Mouse (Mus musculus) liver, embryonic 14.5 days (tissue): Measurements from ENCODE around the gene Lingo1. TPM values are rescaled to one million over a fixed set of nuclear protein-coding genes. Genes with fewer than 3 reads are reported as not detected.

Experiments used
- ATAC-seq: fragments of 200-750 bp; cut with Nextera tagmentation; 2 replicates; pipeline ENCODE4 v1.8.0; 2017; ENCODE audit warnings: moderate number of reproducible peaks, mild to moderate bottlenecking, moderate library complexity; ENCODE audit not compliant: insufficient read depth
- DNase-seq, 3 experiments: peaks; one replicate each; pipeline ENCODE4 v3.0.0-alpha.2; 2012 to 2013; ENCODE audit warnings: low read depth in 3 of 3, low spot score in 3 of 3
- H3K27ac ChIP-seq: fragments of 300-500 bp; sonication (generic); 2 replicates; pipeline ENCODE4 v1.5.1; 2014; ENCODE audit warnings: moderate library complexity, mild to moderate bottlenecking, control low read depth, inconsistent platforms
- H3K27me3 ChIP-seq: fragments of 300-500 bp; sonication (generic); 2 replicates; pipeline ENCODE4 v1.6.1; 2014; ENCODE audit warnings: mild to moderate bottlenecking, low read length, moderate library complexity; ENCODE audit not compliant: control insufficient read depth, insufficient read depth
- H3K36me3 ChIP-seq: fragments of 300-500 bp; sonication (generic); replicated peaks from 2 replicates; pipeline ENCODE4 v1.6.1; 2014; ENCODE audit warnings: low read depth; ENCODE audit not compliant: control insufficient read depth, insufficient read depth
- H3K4me1 ChIP-seq, 2 experiments: fragments of 200-500 bp in 1 of 2; fragments of 300-500 bp in 1 of 2; sonication (generic) in 1 of 2; replicated peaks; 2 replicates each; pipeline ENCODE4 v1.6.1; 2012 to 2014; ENCODE audit warnings: antibody characterized with exemption in 1 of 2, inconsistent platforms in 1 of 2, low read length in 1 of 2; ENCODE audit not compliant: control insufficient read depth in 2 of 2, insufficient read depth in 2 of 2
- H3K4me2 ChIP-seq: fragments of 300-500 bp; sonication (generic); 2 replicates; pipeline ENCODE4 v1.6.1; 2014; ENCODE audit warnings: low read depth, mild to moderate bottlenecking, control low read depth, moderate library complexity
- H3K4me3 ChIP-seq, 2 experiments: fragments of 200-500 bp in 1 of 2; fragments of 300-500 bp in 1 of 2; sonication (generic) in 1 of 2; 2 replicates each; pipeline ENCODE4 v1.5.1; 2012 to 2014; ENCODE audit warnings: low read depth in 2 of 2, low read length in 2 of 2, mild to moderate bottlenecking in 2 of 2, control low read depth in 1 of 2, inconsistent platforms in 1 of 2, moderate library complexity in 1 of 2; ENCODE audit not compliant: insufficient read depth in 1 of 2
- H3K9ac ChIP-seq: fragments of 300-500 bp; sonication (generic); replicated peaks from 2 replicates; pipeline ENCODE4 v1.6.1; 2014; ENCODE audit warnings: mild to moderate bottlenecking, control low read depth, moderate library complexity
- H3K9me3 ChIP-seq: fragments of 300-500 bp; sonication (generic); 2 replicates; pipeline ENCODE4 v1.6.1; 2016; ENCODE audit warnings: low read length, mixed read lengths; ENCODE audit not compliant: control insufficient read depth
- CTCF ChIP-seq: IDR thresholded peaks from 2 replicates; pipeline ENCODE4 v1.5.1; 2016; ENCODE audit warnings: antibody characterized with exemption, low read depth, control low read depth
- EP300 ChIP-seq: IDR thresholded peaks from 2 replicates; pipeline ENCODE4 v1.6.1; 2016; ENCODE audit warnings: antibody characterized with exemption, low read depth
- WGBS: fragments of 180-500 bp; shearing (Covaris S2); extraction: QIAGEN DNeasy Blood & Tissue Kit; methylation state at CpG from one replicate; pipeline ENCODE4 v1.1.7; 2014; ENCODE audit not compliant: insufficient replicate concordance; 5-methylcytosine and 5-hydroxymethylcytosine counted together
- polyA plus RNA-seq, 2 experiments: library from polyadenylated mRNA; depleted of rRNA in 1 of 2; stranded (reverse) in 1 of 2; unstranded in 1 of 2; fragments of >200 nt; fragmentation: Nextera tagmentation in 1 of 2; extraction: Ambion mirVana in 1 of 2; gene quantifications; 2 replicates each; pipeline versions ENCODE4 v1.2.1 to v1.2.3; 2012 to 2014

Lingo1 gene
- polyA plus RNA-seq, 2 experiments: 0.14 to 0.58 TPM

- DNase-seq: no peak
- no peak overlapping the region for H3K9ac ChIP-seq
- no peak overlapping the region for H3K27ac ChIP-seq
- H3K4me3 ChIP-seq: no peak overlapping the region
- no peaks in the 10 kb centered on the region for H3K4me1 ChIP-seq
- H3K36me3 ChIP-seq: no peaks in the 10 kb centered on the region
- no peak overlapping the region for H3K4me2 ChIP-seq
- no peak for TF ChIP-seq CTCF
- no peak for TF ChIP-seq EP300
- H3K9me3 ChIP-seq: no peaks in the 10 kb centered on the region
- H3K27me3 ChIP-seq: no peaks in the 10 kb centered on the region
- 48% methylated on average over 11 of the region's 11 CpGs for WGBS
- no peak for ATAC-seq
Measured at GRCm38 (mm10) chr9:56766629-56767357, 29.5 kb downstream of the Lingo1 start.

GRCm38 (mm10) chr9:56762106-56762562 is 34.1 kb downstream of the Lingo1 start:
- WGBS: 62% methylated on average over 9 of the region's 9 CpGs
- TF ChIP-seq EP300 (no peak), CTCF (no peak)
- Histone ChIP-seq H3K9ac (no peak overlapping the region), H3K4me3 (no peak overlapping the region), H3K36me3 (no peaks in the 10 kb centered on the region), H3K4me1 (no peaks in the 10 kb centered on the region), H3K4me2 (no peak overlapping the region), H3K9me3 (no peaks in the 10 kb centered on the region), H3K27me3 (no peaks in the 10 kb centered on the region), H3K27ac (no peak overlapping the region)
- no peak for ATAC-seq
- DNase-seq: no peak

GRCm38 (mm10) chr9:56757791-56758190 is 38.5 kb downstream of the Lingo1 start:
- ATAC-seq (no peak), DNase-seq (no peak)
- Histone ChIP-seq H3K4me3 (no peak overlapping the region), H3K36me3 (no peaks in the 10 kb centered on the region), H3K9ac (no peak overlapping the region), H3K4me2 (no peak overlapping the region), H3K4me1 (no peaks in the 10 kb centered on the region), H3K27ac (no peak overlapping the region), H3K9me3 (no peaks in the 10 kb centered on the region), H3K27me3 (no peaks in the 10 kb centered on the region)
- 32% methylated on average over 11 of the region's 11 CpGs for WGBS
- no peak for TF ChIP-seq CTCF
- TF ChIP-seq EP300: no peak

- no peaks in the 10 kb centered on the region for H3K27me3 ChIP-seq
- DNase-seq (no peak), ATAC-seq (no peak)
- H3K4me2 ChIP-seq: no peak overlapping the region
- H3K4me3 ChIP-seq: no peak overlapping the region
- H3K9me3 ChIP-seq: no peaks in the 10 kb centered on the region
- no peaks in the 10 kb centered on the region for H3K36me3 ChIP-seq
- no peak for TF ChIP-seq CTCF
- no peak for TF ChIP-seq EP300
- no peaks in the 10 kb centered on the region for H3K4me1 ChIP-seq
- no peak overlapping the region for H3K27ac ChIP-seq
- WGBS: 67% methylated on average over 5 of the region's 5 CpGs
- no peak overlapping the region for H3K9ac ChIP-seq
Measured at GRCm38 (mm10) chr9:56755119-56755518, 41.1 kb downstream of the Lingo1 start.

GRCm38 (mm10) chr9:56753386-56753785 is 42.9 kb downstream of the Lingo1 start:
- no peak overlapping the region for H3K9ac ChIP-seq
- 62% methylated on average over 6 of the region's 6 CpGs for WGBS
- H3K9me3 ChIP-seq: no peaks in the 10 kb centered on the region
- H3K27me3 ChIP-seq: no peaks in the 10 kb centered on the region
- no peak for DNase-seq
- H3K36me3 ChIP-seq: no peaks in the 10 kb centered on the region
- no peak overlapping the region for H3K4me3 ChIP-seq
- no peak for ATAC-seq
- no peak overlapping the region for H3K4me2 ChIP-seq
- no peak overlapping the region for H3K27ac ChIP-seq
- H3K4me1 ChIP-seq: no peaks in the 10 kb centered on the region
- TF ChIP-seq CTCF (no peak), EP300 (no peak)
